In genomic region chrX:23328116-23328515, GRCm38 (mm10) we compare ENCODE assay signal across 9 mouse cellular contexts. TPM values are rescaled to one million over a fixed set of nuclear protein-coding genes. Genes with fewer than 3 reads are reported as not detected.
DNase-seq lines count a peak whose midpoint lies in the region; ATAC-seq and TF ChIP-seq lines count a peak whose summit lies in the region.
"Had no signal": no experiment of that assay in that cellular context is flagged by ENCODE, and none has a peak within 500 bp of the region (broad histone marks: within the 10 kb centered on the region; RNA-seq: fewer than 3 reads in every experiment).

No protein-coding gene starts in this region.

- ATAC-seq in forebrain, postnatal 0 days, result no peak
- no peak for ATAC-seq in forebrain, embryonic 16.5 days
- ATAC-seq in liver, embryonic 12.5 days, result no peak
- no peak for ATAC-seq in liver, embryonic 14.5 days (ENCODE audit: insufficient read depth)

- H3K9me3 ChIP-seq in forebrain, postnatal 0 days (ENCODE audit: low read length), result no peaks in the 10 kb centered on the region
- no peaks in the 10 kb centered on the region for H3K9me3 ChIP-seq in forebrain, embryonic 16.5 days (ENCODE audit: control insufficient read depth, low read length)
- no peaks in the 10 kb centered on the region for H3K9me3 ChIP-seq in liver, embryonic 12.5 days (replicated peaks)
- H3K9me3 ChIP-seq in liver, embryonic 14.5 days (ENCODE audit: control insufficient read depth, low read length), result no peaks in the 10 kb centered on the region
- H3K9me3 ChIP-seq: midbrain, embryonic 12.5 days had no signal

- no peak for TF ChIP-seq POLR2A in liver, adult 2 months (IDR thresholded peaks at IDR 0.05; ENCODE audit: extremely low read depth, insufficient read depth, low read length)

- H3K4me2 ChIP-seq in forebrain, postnatal 0 days (ENCODE audit: low read depth), result no peak overlapping the region
- H3K4me2 ChIP-seq in forebrain, embryonic 16.5 days (ENCODE audit: low read length), result no peak overlapping the region
- no peak overlapping the region for H3K4me2 ChIP-seq in liver, embryonic 12.5 days
- H3K4me2 ChIP-seq in liver, embryonic 14.5 days (ENCODE audit: low read depth), result no peak overlapping the region
- H3K4me2 ChIP-seq: midbrain, embryonic 12.5 days had no signal

- TF ChIP-seq CTCF in forebrain, postnatal 0 days (IDR thresholded peaks at IDR 0.05; ENCODE audit: low read depth), result peak; percentile 35
- TF ChIP-seq CTCF in liver, adult 2 months (IDR thresholded peaks at IDR 0.05; ENCODE audit: low read depth, low read length), result peak; percentile 33
- TF ChIP-seq CTCF in liver, embryonic 14.5 days (IDR thresholded peaks at IDR 0.05; ENCODE audit: low read depth), result peak; percentile 43

- DNase-seq in forebrain, postnatal 0 days, result no peak
- DNase-seq in liver, adult 2 months (ENCODE audit: extremely low read depth, low read depth, low spot score), result peak; percentile 1
- peak; percentile 11 for DNase-seq in MEL-GATA-1-ER (ENCODE audit: extremely low read depth, low read depth)
- no peak for DNase-seq in liver, embryonic 14.5 days (ENCODE audit: low read depth in 3 of 3, low spot score in 3 of 3)
- no peak for DNase-seq in left cerebral cortex, adult 9 months (ENCODE audit: low spot score in 2 of 2)
- DNase-seq in gastrocnemius, postnatal 25 days, result no peak

- H3K4me3 ChIP-seq in forebrain, postnatal 0 days (ENCODE audit: low read depth, low read length), result no peak overlapping the region
- H3K4me3 ChIP-seq in forebrain, embryonic 16.5 days (replicated peaks; ENCODE audit: low read length), result no peak overlapping the region
- H3K4me3 ChIP-seq in liver, adult 2 months (ENCODE audit: insufficient read depth, low read depth, low read length), result no peak overlapping the region
- no peak overlapping the region for H3K4me3 ChIP-seq in liver, embryonic 12.5 days
- H3K4me3 ChIP-seq in liver, embryonic 14.5 days (ENCODE audit: insufficient read depth in 1 of 2, low read depth in 2 of 2, low read length in 2 of 2), result no peak overlapping the region
- H3K4me3 ChIP-seq: midbrain, embryonic 12.5 days had no signal

- H3K79me2 ChIP-seq in liver, adult 2 months (ENCODE audit: control insufficient read depth, insufficient read depth, low read length), result no peaks in the 10 kb centered on the region

- no peak for TF ChIP-seq EP300 in liver, embryonic 14.5 days (IDR thresholded peaks at IDR 0.05; ENCODE audit: low read depth)

- no peaks in the 10 kb centered on the region for H3K4me1 ChIP-seq in forebrain, postnatal 0 days (ENCODE audit: insufficient read depth)
- no peaks in the 10 kb centered on the region for H3K4me1 ChIP-seq in forebrain, embryonic 16.5 days (replicated peaks; ENCODE audit: control insufficient read depth, insufficient read depth, low read length)
- H3K4me1 ChIP-seq in liver, adult 2 months (ENCODE audit: control insufficient read depth, insufficient read depth, low read length), result no peaks in the 10 kb centered on the region
- no peaks in the 10 kb centered on the region for H3K4me1 ChIP-seq in liver, embryonic 12.5 days
- no peaks in the 10 kb centered on the region for H3K4me1 ChIP-seq in liver, embryonic 14.5 days (replicated peaks; ENCODE audit: control insufficient read depth in 2 of 2, insufficient read depth in 2 of 2, low read length in 1 of 2)
- H3K4me1 ChIP-seq: midbrain, embryonic 12.5 days had no signal

- H3K27me3 ChIP-seq in forebrain, postnatal 0 days (ENCODE audit: insufficient read depth, low read length), result no peaks in the 10 kb centered on the region
- no peaks in the 10 kb centered on the region for H3K27me3 ChIP-seq in forebrain, embryonic 16.5 days (replicated peaks; ENCODE audit: control insufficient read depth, insufficient read depth, low read length)
- H3K27me3 ChIP-seq in liver, adult 2 months (ENCODE audit: control insufficient read depth, insufficient read depth, low read length), result no peaks in the 10 kb centered on the region
- H3K27me3 ChIP-seq in liver, embryonic 12.5 days (replicated peaks), result no peaks in the 10 kb centered on the region
- no peaks in the 10 kb centered on the region for H3K27me3 ChIP-seq in liver, embryonic 14.5 days (ENCODE audit: control insufficient read depth, insufficient read depth, low read length)
- H3K27me3 ChIP-seq: midbrain, embryonic 12.5 days had no signal

- H3K27ac ChIP-seq in forebrain, postnatal 0 days (ENCODE audit: low read depth, low read length), result no peak overlapping the region
- H3K27ac ChIP-seq in forebrain, embryonic 16.5 days (ENCODE audit: low read length), result no peak overlapping the region
- no peak overlapping the region for H3K27ac ChIP-seq in liver, adult 2 months (replicated peaks; ENCODE audit: insufficient read depth, low read depth, low read length)
- no peak overlapping the region for H3K27ac ChIP-seq in liver, embryonic 12.5 days
- no peak overlapping the region for H3K27ac ChIP-seq in liver, embryonic 14.5 days
- H3K27ac ChIP-seq: midbrain, embryonic 12.5 days had no signal

- 63% methylated on average over 1 of the region's 1 CpGs for WGBS in forebrain, postnatal 0 days
- WGBS in forebrain, embryonic 16.5 days, result 78% methylated on average over 1 of the region's 1 CpGs
- WGBS in liver, adult 2 months, result 60% methylated on average over 1 of the region's 1 CpGs
- 32% methylated on average over 1 of the region's 1 CpGs for WGBS in liver, embryonic 12.5 days (ENCODE audit: insufficient replicate concordance)
- WGBS in liver, embryonic 14.5 days (ENCODE audit: insufficient replicate concordance), result 39% methylated on average over 1 of the region's 1 CpGs

- H3K9ac ChIP-seq in forebrain, postnatal 0 days, result no peak overlapping the region
- no peak overlapping the region for H3K9ac ChIP-seq in forebrain, embryonic 16.5 days (replicated peaks; ENCODE audit: low read depth, low read length)
- H3K9ac ChIP-seq in liver, adult 2 months (ENCODE audit: low read depth, low read length), result no peak overlapping the region
- H3K9ac ChIP-seq in liver, embryonic 12.5 days, result no peak overlapping the region
- H3K9ac ChIP-seq in liver, embryonic 14.5 days (replicated peaks), result no peak overlapping the region
- H3K9ac ChIP-seq: midbrain, embryonic 12.5 days had no signal

- no peaks in the 10 kb centered on the region for H3K36me3 ChIP-seq in forebrain, postnatal 0 days (ENCODE audit: insufficient read depth)
- no peaks in the 10 kb centered on the region for H3K36me3 ChIP-seq in forebrain, embryonic 16.5 days (ENCODE audit: control insufficient read depth, insufficient read depth)
- H3K36me3 ChIP-seq in liver, adult 2 months (ENCODE audit: control insufficient read depth, insufficient read depth, low read length), result no peaks in the 10 kb centered on the region
- no peaks in the 10 kb centered on the region for H3K36me3 ChIP-seq in liver, embryonic 12.5 days
- H3K36me3 ChIP-seq in liver, embryonic 14.5 days (replicated peaks; ENCODE audit: control insufficient read depth, insufficient read depth, low read depth), result no peaks in the 10 kb centered on the region
- H3K36me3 ChIP-seq: midbrain, embryonic 12.5 days had no signal

RNA-seq across cellular contexts. Expression of gene Klhl13, which starts 36.8 kb away (rescaled TPM):
- total RNA-seq in forebrain, postnatal 0 days (2014; rRNA removed), result 174 and 208 TPM in 2 replicates
- 69.3 and 94.1 TPM in 2 replicates for polyA plus RNA-seq in forebrain, postnatal 0 days (2015; fragmentation: Nextera tagmentation; extraction: Ambion mirVana)
- polyA plus RNA-seq in forebrain, embryonic 16.5 days (2015; fragmentation: Nextera tagmentation; extraction: Ambion mirVana), result 86.5 and 100.0 TPM in 2 replicates
- total RNA-seq in liver, adult 2 months (2014; rRNA removed), result 12.3 and 13.0 TPM in 2 replicates
- polyA plus RNA-seq in liver, adult 2 months (2012; rRNA removed), result 3.3 and 3.9 TPM in 2 replicates
- 10.2 and 11.2 TPM in 2 replicates for polyA plus RNA-seq in liver, embryonic 12.5 days (2016; fragmentation: Nextera tagmentation; extraction: Ambion mirVana)
- 2.1 and 2.8 TPM in 2 replicates for polyA plus RNA-seq in liver, embryonic 14.5 days (2012; rRNA removed)
- 5.6 and 7.8 TPM in 2 replicates for polyA plus RNA-seq in liver, embryonic 14.5 days (2014; fragmentation: Nextera tagmentation; extraction: Ambion mirVana)
- 1 to 10 TPM; 8.7 to 9.4 TPM for total RNA-seq in gastrocnemius, postnatal 25 days (2021)

Comparison
In these comparisons a context has a peak if more than half of its experiments do, and no peak if none do; other contexts are left out.
1. DNase-seq: peak in liver, adult 2 months (single experiment) and MEL-GATA-1-ER (single experiment); none in forebrain, postnatal 0 days (single experiment), liver, embryonic 14.5 days (0 of 3), left cerebral cortex, adult 9 months (0 of 2) and gastrocnemius, postnatal 25 days (single experiment).
2. Peak in every context shown above with its lines, with median percentiles within 50 percentile points of each other: CTCF ChIP-seq.